Mouse (Mus musculus): ENCODE measurements around the gene Tchp. TPM values are rescaled to one million over a fixed set of nuclear protein-coding genes. Genes with fewer than 3 reads are reported as not detected.

Tchp gene
- polyA plus RNA-seq, 1 experiment from 2014 or later, result 9.4 TPM

- Histone ChIP-seq H3K4me3 (no peak overlapping the region), H3K36me3 (peaks cover 91% of the 10 kb centered on the region), H3K27ac (ENCODE audit: poor library complexity, severe bottlenecking) (no peak overlapping the region), H3K27me3 (replicated peaks) (no peaks in the 10 kb centered on the region), H3K9me3 (replicated peaks) (peaks cover 4% of the 10 kb centered on the region), H3K4me1 (replicated peaks) (no peaks in the 10 kb centered on the region), H3K9ac (no peak overlapping the region), H3K4me2 (no peak overlapping the region)
- ATAC-seq (ENCODE audit: insufficient number of reproducible peaks, low FRiP score), result 0 out of 2 replicates have a peak, but pooled peaks have one; percentile 10
- WGBS, result 84% methylated on average over 20 of the region's 20 CpGs
Observed at GRCm38 (mm10) chr5:114719003-114719927, 11.7 kb downstream of the Tchp start.

GRCm38 (mm10) chr5:114719928-114720270 is 12.3 kb downstream of the Tchp start:
- no peaks in the 10 kb centered on the region for H3K4me1 ChIP-seq (replicated peaks)
- peaks cover 89% of the 10 kb centered on the region for H3K36me3 ChIP-seq
- no peaks in the 10 kb centered on the region for H3K27me3 ChIP-seq (replicated peaks)
- H3K4me2 ChIP-seq, result no peak overlapping the region
- H3K9me3 ChIP-seq (replicated peaks), result peaks cover 8% of the 10 kb centered on the region
- H3K27ac ChIP-seq (ENCODE audit: poor library complexity, severe bottlenecking), result no peak overlapping the region
- no peak overlapping the region for H3K4me3 ChIP-seq
- no peak overlapping the region for H3K9ac ChIP-seq
- 91% methylated on average over 6 of the region's 6 CpGs for WGBS
- ATAC-seq (ENCODE audit: insufficient number of reproducible peaks, low FRiP score), result no peak

- WGBS, result 89% methylated on average over 11 of the region's 11 CpGs
- peaks cover 86% of the 10 kb centered on the region for H3K36me3 ChIP-seq
- no peaks in the 10 kb centered on the region for H3K27me3 ChIP-seq (replicated peaks)
Observed at GRCm38 (mm10) chr5:114720784-114721183, 13.2 kb downstream of the Tchp start.

GRCm38 (mm10) chr5:114721969-114722368 is 14.4 kb downstream of the Tchp start:
- Histone ChIP-seq H3K9me3 (replicated peaks) (peaks cover 8% of the 10 kb centered on the region), H3K4me3 (no peak overlapping the region), H3K27ac (ENCODE audit: poor library complexity, severe bottlenecking) (no peak overlapping the region), H3K4me2 (no peak overlapping the region), H3K27me3 (replicated peaks) (no peaks in the 10 kb centered on the region), H3K36me3 (peaks cover 82% of the 10 kb centered on the region), H3K9ac (no peak overlapping the region), H3K4me1 (replicated peaks) (no peaks in the 10 kb centered on the region)
- ATAC-seq (ENCODE audit: insufficient number of reproducible peaks, low FRiP score), result no peak
- 81% methylated on average over 10 of the region's 10 CpGs for whole genome bisulfite sequencing

More at GRCm38 (mm10) chr5:114720784-114721183, 13.2 kb downstream of the Tchp start:
- no peak overlapping the region for H3K4me2 ChIP-seq
- no peak overlapping the region for H3K27ac ChIP-seq (ENCODE audit: poor library complexity, severe bottlenecking)
- H3K9ac ChIP-seq, result no peak overlapping the region
- no peak for ATAC-seq (ENCODE audit: insufficient number of reproducible peaks, low FRiP score)
- H3K9me3 ChIP-seq (replicated peaks), result peaks cover 8% of the 10 kb centered on the region
- no peak overlapping the region for H3K4me3 ChIP-seq
- H3K4me1 ChIP-seq (replicated peaks), result no peaks in the 10 kb centered on the region

- H3K27ac ChIP-seq (ENCODE audit: poor library complexity, severe bottlenecking), result no peak overlapping the region
- 93% methylated on average over 13 of the region's 13 CpGs for WGBS
- no peaks in the 10 kb centered on the region for H3K27me3 ChIP-seq (replicated peaks)
- H3K4me2 ChIP-seq, result no peak overlapping the region
- no peak overlapping the region for H3K4me3 ChIP-seq
- no peak for ATAC-seq (ENCODE audit: insufficient number of reproducible peaks, low FRiP score)
- no peak overlapping the region for H3K9ac ChIP-seq
- no peaks in the 10 kb centered on the region for H3K4me1 ChIP-seq (replicated peaks)
- H3K9me3 ChIP-seq (replicated peaks), result peaks cover 8% of the 10 kb centered on the region
- H3K36me3 ChIP-seq, result peaks cover 82% of the 10 kb centered on the region
Observed at GRCm38 (mm10) chr5:114722846-114723245, 15.3 kb downstream of the Tchp start.

- ATAC-seq (ENCODE audit: insufficient number of reproducible peaks, low FRiP score), result no peak
- WGBS, result 83% methylated on average over 10 of the region's 10 CpGs
- H3K9me3 ChIP-seq (replicated peaks), result peaks cover 8% of the 10 kb centered on the region
- no peak overlapping the region for H3K4me3 ChIP-seq
- no peaks in the 10 kb centered on the region for H3K4me1 ChIP-seq (replicated peaks)
- peaks cover 81% of the 10 kb centered on the region for H3K36me3 ChIP-seq
- no peak overlapping the region for H3K27ac ChIP-seq (ENCODE audit: poor library complexity, severe bottlenecking)
- H3K9ac ChIP-seq, result no peak overlapping the region
- H3K4me2 ChIP-seq, result no peak overlapping the region
- no peaks in the 10 kb centered on the region for H3K27me3 ChIP-seq (replicated peaks)
Observed at GRCm38 (mm10) chr5:114728160-114728559, 20.6 kb downstream of the Tchp start.

- Histone ChIP-seq H3K4me2 (no peak overlapping the region), H3K4me3 (no peak overlapping the region), H3K9ac (no peak overlapping the region), H3K9me3 (replicated peaks) (no peaks in the 10 kb centered on the region), H3K27ac (ENCODE audit: poor library complexity, severe bottlenecking) (no peak overlapping the region), H3K4me1 (replicated peaks) (no peaks in the 10 kb centered on the region), H3K36me3 (peaks cover 89% of the 10 kb centered on the region), H3K27me3 (replicated peaks) (no peaks in the 10 kb centered on the region)
- 75% methylated on average over 10 of the region's 10 CpGs for WGBS
- no peak for ATAC-seq (ENCODE audit: insufficient number of reproducible peaks, low FRiP score)
Observed at GRCm38 (mm10) chr5:114730129-114730528, 22.6 kb downstream of the Tchp start.

- 62% methylated on average over 6 of the region's 6 CpGs for WGBS
- ATAC-seq (ENCODE audit: insufficient number of reproducible peaks, low FRiP score), result no peak
- Histone ChIP-seq H3K27me3 (replicated peaks) (no peaks in the 10 kb centered on the region), H3K4me3 (no peak overlapping the region), H3K4me2 (no peak overlapping the region), H3K9ac (no peak overlapping the region), H3K9me3 (replicated peaks) (no peaks in the 10 kb centered on the region), H3K4me1 (replicated peaks) (no peaks in the 10 kb centered on the region), H3K36me3 (peaks cover 89% of the 10 kb centered on the region), H3K27ac (ENCODE audit: poor library complexity, severe bottlenecking) (no peak overlapping the region)
Observed at GRCm38 (mm10) chr5:114731498-114731897, 23.9 kb downstream of the Tchp start.

- Histone ChIP-seq H3K36me3 (peaks cover 93% of the 10 kb centered on the region), H3K4me3 (no peak overlapping the region), H3K4me1 (replicated peaks) (0 out of 2 replicates have a peak, but pooled peaks cover under 1% of the 10 kb centered on the region), H3K9ac (no peak overlapping the region), H3K4me2 (no peak overlapping the region), H3K27me3 (replicated peaks) (no peaks in the 10 kb centered on the region), H3K9me3 (replicated peaks) (no peaks in the 10 kb centered on the region), H3K27ac (ENCODE audit: poor library complexity, severe bottlenecking) (no peak overlapping the region)
- no peak for ATAC-seq (ENCODE audit: insufficient number of reproducible peaks, low FRiP score)
- WGBS, result 91% methylated on average over 15 of the region's 15 CpGs
Observed at GRCm38 (mm10) chr5:114731969-114732368, 24.4 kb downstream of the Tchp start.

GRCm38 (mm10) chr5:114733606-114734005 is 26.0 kb downstream of the Tchp start:
- peaks cover 9% of the 10 kb centered on the region for H3K4me1 ChIP-seq (replicated peaks)
- no peak overlapping the region for H3K9ac ChIP-seq
- no peaks in the 10 kb centered on the region for H3K9me3 ChIP-seq (replicated peaks)
- no peak for ATAC-seq (ENCODE audit: insufficient number of reproducible peaks, low FRiP score)
- peaks cover 92% of the 10 kb centered on the region for H3K36me3 ChIP-seq
- H3K27ac ChIP-seq (ENCODE audit: poor library complexity, severe bottlenecking), result no peak overlapping the region
- H3K4me2 ChIP-seq, result no peak overlapping the region
- 94% methylated on average over 15 of the region's 15 CpGs for WGBS
- no peak overlapping the region for H3K4me3 ChIP-seq
- no peaks in the 10 kb centered on the region for H3K27me3 ChIP-seq (replicated peaks)

- Histone ChIP-seq H3K9ac (no peak overlapping the region), H3K4me1 (replicated peaks) (peaks cover 24% of the 10 kb centered on the region), H3K9me3 (replicated peaks) (no peaks in the 10 kb centered on the region), H3K36me3 (peaks cover 86% of the 10 kb centered on the region), H3K4me2 (no peak overlapping the region), H3K27ac (ENCODE audit: poor library complexity, severe bottlenecking) (no peak overlapping the region), H3K4me3 (no peak overlapping the region), H3K27me3 (replicated peaks) (no peaks in the 10 kb centered on the region)
- ATAC-seq (ENCODE audit: insufficient number of reproducible peaks, low FRiP score), result no peak
- 77% methylated on average over 21 of the region's 21 CpGs for WGBS
Observed at GRCm38 (mm10) chr5:114737090-114737887, 29.7 kb downstream of the Tchp start.
